Mouse (Mus musculus) kidney, embryonic 15.5 days (tissue): Measurements from ENCODE around the gene Saa2. TPM values are rescaled to one million over a fixed set of nuclear protein-coding genes. Genes with fewer than 3 reads are reported as not detected.
"Not testable (repeated sequence)": the region's sequence is repeated elsewhere in the genome, so short reads cannot be mapped to it uniquely, and the experiment has no call there.

Source experiments
- ATAC-seq: fragments of 200-750 bp; cut with Nextera tagmentation; replicated peaks from 2 replicates; pipeline ENCODE4 v1.8.0; 2017; ENCODE audit warnings: moderate TSS enrichment; ENCODE audit not compliant: low FRiP score
- H3K27ac ChIP-seq: fragments of 300-500 bp; sonication (generic); 2 replicates; pipeline ENCODE4 v1.5.1; 2015; ENCODE audit warnings: mild to moderate bottlenecking, inconsistent platforms
- H3K27me3 ChIP-seq: fragments of 300-500 bp; sonication (generic); 2 replicates; pipeline ENCODE4 v1.6.1; 2015; ENCODE audit warnings: inconsistent platforms
- H3K36me3 ChIP-seq: fragments of 300-500 bp; sonication (generic); 2 replicates; pipeline ENCODE4 v1.6.1; 2015; ENCODE audit warnings: inconsistent platforms
- H3K4me1 ChIP-seq: fragments of 300-500 bp; sonication (generic); 2 replicates; pipeline ENCODE4 v1.6.1; 2015; ENCODE audit warnings: inconsistent platforms
- H3K4me2 ChIP-seq: fragments of 300-500 bp; sonication (generic); 2 replicates; pipeline ENCODE4 v1.6.1; 2015; ENCODE audit warnings: moderate library complexity, mild to moderate bottlenecking, inconsistent platforms
- H3K4me3 ChIP-seq: fragments of 300-500 bp; sonication (generic); replicated peaks from 2 replicates; pipeline ENCODE4 v1.5.1; 2015; ENCODE audit warnings: mild to moderate bottlenecking, inconsistent platforms
- H3K9ac ChIP-seq: fragments of 300-500 bp; sonication (generic); 2 replicates; pipeline ENCODE4 v1.6.1; 2015; ENCODE audit warnings: mild to moderate bottlenecking, inconsistent platforms
- H3K9me3 ChIP-seq: fragments of 300-500 bp; sonication (generic); replicated peaks from 2 replicates; pipeline ENCODE4 v1.6.1; 2016; ENCODE audit warnings: inconsistent platforms
- WGBS: fragments of 180-500 bp; shearing (Covaris S2); methylation state at CpG from one replicate; pipeline ENCODE4 v1.1.7; 2015; ENCODE audit warnings: mixed read lengths; 5-methylcytosine and 5-hydroxymethylcytosine counted together
- polyA plus RNA-seq: library from polyadenylated mRNA; unstranded; fragments of >200 nt; fragmentation: Nextera tagmentation; extraction: Ambion mirVana; gene quantifications from 2 replicates; pipeline ENCODE4 v1.2.1, GENCODE M21; 2015

Saa2 gene
- polyA plus RNA-seq, 1 experiment from 2014 or later = 0.68 TPM

DNA sequence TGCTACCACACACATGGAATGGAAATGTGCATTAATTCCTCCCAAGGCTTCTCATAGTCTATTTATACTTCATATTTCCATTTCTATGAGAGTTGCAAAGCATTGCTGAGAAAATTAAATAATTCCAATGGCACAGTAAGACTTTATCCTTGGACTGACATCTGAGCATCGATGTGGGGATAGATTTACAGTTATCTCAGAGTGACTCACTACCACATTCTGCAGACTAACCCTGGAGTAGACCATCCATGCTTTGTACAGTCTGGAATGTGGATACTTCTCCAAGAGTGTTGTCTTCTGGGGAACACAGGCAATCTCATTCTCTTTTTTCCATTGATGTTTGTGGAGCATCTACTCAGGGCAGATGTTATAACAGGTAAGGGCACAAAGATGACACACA, 24.0 kb upstream of the Saa2 start:
- Histone ChIP-seq H3K36me3 (no peaks in the 10 kb centered on the region), H3K27me3 (no peaks in the 10 kb centered on the region), H3K27ac (no peak overlapping the region), H3K4me1 (peaks cover 9% of the 10 kb centered on the region; the same call in 1 of the 2 replicates), H3K9me3 (no peaks in the 10 kb centered on the region), H3K4me2 (no peak overlapping the region), H3K9ac (no peak overlapping the region), H3K4me3 (no peak overlapping the region)
- WGBS = 83% methylated on average over 1 of the region's 1 CpGs
- ATAC-seq = no peak

DNA sequence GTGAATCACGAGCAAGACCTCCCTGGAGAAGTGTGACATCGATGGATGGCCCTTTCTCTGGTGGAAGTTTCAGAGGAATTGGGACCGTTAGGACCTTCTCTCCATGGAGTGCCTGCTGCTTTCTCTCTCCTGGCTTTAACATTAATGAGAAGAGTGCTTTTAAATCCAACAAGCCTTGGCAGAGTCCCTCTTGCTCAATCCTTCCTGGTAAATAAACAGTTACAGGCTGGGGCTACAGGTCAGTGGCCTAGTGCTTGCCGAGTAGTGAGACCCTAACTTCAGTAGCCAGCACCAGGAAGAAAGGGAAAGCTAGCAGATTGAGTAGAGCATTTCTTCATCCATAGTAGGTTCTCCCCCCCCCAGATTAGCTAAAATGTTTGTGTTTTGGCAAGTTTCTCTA, 19.1 kb upstream of the Saa2 start, which contains the start of gene Saa4:
Saa4 (minus strand) TSS at position 146 of the 400 bp plus-strand sequence.
- Histone ChIP-seq H3K9ac (no peak within 1 kb of the TSS), H3K4me2 (no peak within 1 kb of the TSS), H3K27ac (no peak within 1 kb of the TSS), H3K36me3 (no peaks in the 10 kb centered on the region), H3K4me3 (no peak within 1 kb of the TSS), H3K9me3 (peaks cover 3% of the 10 kb centered on the region; the same call in 1 of the 2 replicates), H3K27me3 (no peaks in the 10 kb centered on the region), H3K4me1 (no peaks in the 10 kb centered on the region)
- ATAC-seq = no peak
- whole genome bisulfite sequencing = 72% methylated on average over 4 of the region's 4 CpGs

DNA sequence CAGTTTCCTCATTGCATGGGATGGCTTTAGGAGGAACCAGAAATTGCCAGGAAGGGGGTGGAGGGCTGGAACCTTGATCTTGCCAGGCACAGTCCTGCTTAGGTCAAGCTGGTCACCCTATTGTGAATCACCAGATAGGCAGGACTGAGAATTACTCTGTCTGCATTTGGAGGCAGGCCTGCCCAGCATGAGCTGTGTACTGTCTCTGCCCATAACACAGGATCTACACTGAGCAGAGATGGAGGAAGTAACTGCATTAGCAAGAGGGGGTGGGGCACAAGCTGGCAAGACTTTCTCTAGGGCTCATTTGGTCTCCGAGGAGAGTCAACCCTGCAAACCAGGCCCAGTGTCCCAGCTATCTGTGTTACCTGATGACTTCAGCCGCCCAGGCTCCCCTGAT, 16.6 kb upstream of the Saa2 start:
- ATAC-seq = no peak
- H3K9me3 ChIP-seq = peaks cover 3% of the 10 kb centered on the region; the same call in 1 of the 2 replicates
- no peak overlapping the region for H3K9ac ChIP-seq
- no peaks in the 10 kb centered on the region for H3K27me3 ChIP-seq
- no peak overlapping the region for H3K27ac ChIP-seq
- no peak overlapping the region for H3K4me3 ChIP-seq
- 78% methylated on average over 2 of the region's 2 CpGs for WGBS
- no peaks in the 10 kb centered on the region for H3K4me1 ChIP-seq
- no peaks in the 10 kb centered on the region for H3K36me3 ChIP-seq
- no peak overlapping the region for H3K4me2 ChIP-seq

DNA sequence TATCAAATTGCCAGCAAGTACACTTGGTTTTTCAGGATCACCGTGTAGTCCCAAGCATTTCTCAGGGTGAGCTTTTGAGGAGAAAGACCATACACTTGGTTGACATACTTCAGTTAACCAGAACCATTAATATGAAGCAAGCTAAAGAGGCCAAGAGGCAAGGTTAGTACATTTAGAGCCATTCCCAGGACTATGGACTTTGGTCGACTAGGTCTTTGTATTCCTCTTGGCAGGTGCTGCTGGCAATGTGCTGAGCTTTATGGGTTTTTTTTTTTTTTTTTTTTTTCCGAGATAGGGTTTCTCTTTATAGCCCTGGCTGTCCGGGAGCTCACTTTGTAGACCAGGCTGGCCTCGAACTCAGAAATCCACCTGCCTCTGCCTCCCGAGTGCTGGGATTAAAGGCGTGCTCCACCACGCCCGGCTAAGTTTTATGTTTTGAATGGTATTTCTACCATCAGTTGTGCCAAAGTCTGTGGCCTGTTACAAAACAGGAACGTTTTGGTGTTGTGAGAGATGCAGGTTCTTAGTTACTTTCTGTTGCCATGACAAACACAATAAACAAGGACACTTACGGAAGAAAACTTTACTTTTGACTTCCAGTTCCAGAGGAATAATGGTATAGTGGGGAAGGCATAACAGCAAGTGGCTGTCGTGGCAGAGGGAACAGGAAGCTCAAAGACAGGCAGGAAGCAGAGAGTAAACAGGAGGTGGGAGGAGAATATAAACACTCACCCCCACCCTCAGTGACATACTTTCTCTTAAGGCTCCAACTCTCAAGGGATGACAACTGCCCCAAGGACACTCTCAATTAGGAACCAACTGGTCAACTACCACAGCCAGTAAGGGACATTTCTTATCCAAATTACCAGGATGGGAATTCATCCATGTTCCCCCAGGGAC, 12.8 kb upstream of the Saa2 start:
- H3K9me3 ChIP-seq = no peaks in the 10 kb centered on the region
- H3K4me3 ChIP-seq = no peak overlapping the region
- H3K4me2 ChIP-seq = no peak overlapping the region
- H3K9ac ChIP-seq = no peak overlapping the region
- WGBS = 75% methylated on average over 12 of the region's 12 CpGs
- no peaks in the 10 kb centered on the region for H3K27me3 ChIP-seq
- ATAC-seq = no peak
- no peaks in the 10 kb centered on the region for H3K36me3 ChIP-seq
- H3K27ac ChIP-seq = no peak overlapping the region
- no peaks in the 10 kb centered on the region for H3K4me1 ChIP-seq

DNA sequence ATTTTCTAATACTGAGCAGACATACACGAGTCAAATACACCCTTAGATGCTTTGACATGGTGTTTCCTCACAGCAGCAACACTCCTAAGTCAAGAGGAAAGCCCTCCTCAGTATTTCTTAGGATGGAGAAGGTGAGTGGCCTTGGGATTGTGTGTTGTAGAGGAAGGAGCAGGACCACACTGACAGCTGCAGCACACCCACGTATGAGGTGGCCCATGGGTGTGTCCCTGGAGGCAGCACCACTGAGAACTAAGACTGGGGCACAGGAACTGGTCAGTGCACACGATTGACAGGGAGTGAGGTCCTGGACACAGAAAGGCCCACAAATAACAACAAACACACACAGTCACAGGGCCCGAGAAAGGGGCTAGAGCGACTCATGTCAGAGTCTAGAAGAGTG, 11.5 kb upstream of the Saa2 start:
- not testable (repeated sequence) for H3K4me3 ChIP-seq, H3K9ac ChIP-seq, H3K4me2 ChIP-seq, H3K9me3 ChIP-seq, H3K27ac ChIP-seq, H3K27me3 ChIP-seq, H3K4me1 ChIP-seq, H3K36me3 ChIP-seq, ATAC-seq
- WGBS = 75% methylated on average over 5 of the region's 5 CpGs

DNA sequence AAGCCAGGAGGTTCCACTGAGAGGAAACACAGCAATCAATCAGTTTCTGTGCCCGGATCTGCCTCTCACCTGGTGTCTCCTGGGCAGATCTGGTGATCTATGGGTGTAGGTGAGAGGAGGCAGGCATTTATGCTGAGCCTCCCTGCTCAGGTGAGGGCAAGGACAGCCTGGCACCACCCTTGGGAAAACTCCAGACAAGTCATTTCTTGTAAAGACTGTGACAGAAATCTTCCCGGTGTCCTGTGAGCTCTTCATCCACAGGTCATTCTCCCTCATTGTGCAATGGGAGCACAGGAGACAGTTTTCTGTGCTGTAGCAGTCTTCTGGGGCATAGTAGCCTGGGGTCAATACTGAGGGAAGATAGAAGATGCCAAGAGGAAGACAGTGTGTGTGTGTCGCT, 8.7 kb upstream of the Saa2 start, which contains the start of gene Saa1:
Saa1 (minus strand) TSS at position 101 of the 400 bp plus-strand sequence.
- not testable (repeated sequence) for H3K27ac ChIP-seq, H3K4me2 ChIP-seq, ATAC-seq, H3K9ac ChIP-seq, H3K36me3 ChIP-seq, H3K4me1 ChIP-seq, H3K9me3 ChIP-seq, H3K27me3 ChIP-seq, H3K4me3 ChIP-seq
- 70% methylated on average over 3 of the region's 3 CpGs for WGBS

DNA sequence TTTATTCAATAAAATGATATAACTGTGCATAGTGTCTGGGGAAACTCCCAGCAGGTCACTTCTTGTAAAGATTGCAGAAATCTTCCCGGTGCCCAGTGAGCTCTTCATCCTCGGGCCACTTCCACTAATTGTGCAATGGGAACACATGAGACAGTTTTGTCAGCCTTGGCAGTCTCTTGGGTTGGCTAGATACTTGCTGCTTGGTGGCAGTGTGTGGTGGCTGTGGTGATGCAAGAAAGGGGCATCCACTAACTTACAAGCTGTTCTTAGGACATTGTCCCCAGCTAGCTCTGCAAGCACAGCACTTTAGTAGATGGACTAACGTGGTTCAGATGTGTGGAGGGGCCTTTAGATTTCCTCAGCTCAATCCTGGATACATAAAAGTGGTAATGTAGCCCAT, 5.8 kb upstream of the Saa2 start:
- Histone ChIP-seq H3K4me1 (0 out of 2 replicates have a peak, but pooled peaks cover 2% of the 10 kb centered on the region), H3K4me3 (no peak overlapping the region), H3K9ac (no peak overlapping the region), H3K9me3 (no peaks in the 10 kb centered on the region), H3K27me3 (no peaks in the 10 kb centered on the region), H3K27ac (no peak overlapping the region), H3K36me3 (no peaks in the 10 kb centered on the region), H3K4me2 (no peak overlapping the region)
- ATAC-seq = no peak
- WGBS = 86% methylated on average over 3 of the region's 3 CpGs

DNA sequence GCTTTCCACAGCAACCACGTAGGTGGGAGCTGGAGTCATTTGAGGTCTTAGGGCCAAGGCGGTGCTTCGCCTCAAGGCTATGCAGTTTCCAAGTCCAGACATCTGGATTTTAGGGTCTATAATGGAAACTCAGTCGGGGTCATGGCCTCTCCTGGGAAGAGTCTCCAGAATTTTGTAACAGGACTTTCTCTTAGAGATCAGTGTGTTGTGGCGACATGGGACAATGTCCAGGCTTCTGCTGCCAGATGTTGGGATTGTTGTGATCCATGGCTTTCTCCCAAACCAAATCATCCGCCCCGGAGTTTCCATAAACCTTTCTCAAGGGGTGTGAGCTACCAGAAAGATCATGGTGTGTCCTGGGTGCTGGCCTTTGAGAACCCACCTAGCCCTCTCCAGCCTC, 5.2 kb upstream of the Saa2 start:
- WGBS = 88% methylated on average over 7 of the region's 7 CpGs

DNA sequence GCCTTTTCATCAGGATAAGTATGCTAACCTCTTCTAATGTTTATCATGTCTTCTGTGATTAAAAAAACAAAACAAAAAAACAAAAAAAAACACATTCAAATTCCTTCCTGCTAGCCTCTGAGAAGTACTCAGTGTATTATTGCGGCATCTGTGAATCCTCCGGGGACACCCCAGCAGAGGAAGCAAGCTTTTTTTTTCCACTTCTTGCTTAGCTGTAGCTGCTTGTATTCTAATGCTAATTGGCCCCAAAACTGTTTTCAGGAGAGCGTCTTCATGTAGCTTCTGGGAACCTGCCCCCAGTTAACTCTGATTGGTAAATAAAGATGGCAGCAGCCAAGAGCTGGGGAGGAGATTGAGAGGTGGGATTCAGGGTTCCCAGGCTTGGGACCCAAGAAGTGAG, 3.1 kb upstream of the Saa2 start:
- Histone ChIP-seq H3K9ac (no peak overlapping the region), H3K4me2 (no peak overlapping the region), H3K36me3 (no peaks in the 10 kb centered on the region), H3K4me1 (0 out of 2 replicates have a peak, but pooled peaks cover 2% of the 10 kb centered on the region), H3K27ac (no peak overlapping the region), H3K27me3 (no peaks in the 10 kb centered on the region), H3K9me3 (no peaks in the 10 kb centered on the region), H3K4me3 (no peak overlapping the region)
- ATAC-seq = no peak
- WGBS = 59% methylated on average over 3 of the region's 3 CpGs

More for the DNA sequence above, 5.2 kb upstream of the Saa2 start:
- no peak for ATAC-seq
- no peak overlapping the region for H3K4me2 ChIP-seq
- H3K36me3 ChIP-seq = no peaks in the 10 kb centered on the region
- no peaks in the 10 kb centered on the region for H3K9me3 ChIP-seq
- H3K4me1 ChIP-seq = 0 out of 2 replicates have a peak, but pooled peaks cover 2% of the 10 kb centered on the region
- no peak overlapping the region for H3K4me3 ChIP-seq
- H3K9ac ChIP-seq = no peak overlapping the region
- no peak overlapping the region for H3K27ac ChIP-seq
- H3K27me3 ChIP-seq = no peaks in the 10 kb centered on the region

DNA sequence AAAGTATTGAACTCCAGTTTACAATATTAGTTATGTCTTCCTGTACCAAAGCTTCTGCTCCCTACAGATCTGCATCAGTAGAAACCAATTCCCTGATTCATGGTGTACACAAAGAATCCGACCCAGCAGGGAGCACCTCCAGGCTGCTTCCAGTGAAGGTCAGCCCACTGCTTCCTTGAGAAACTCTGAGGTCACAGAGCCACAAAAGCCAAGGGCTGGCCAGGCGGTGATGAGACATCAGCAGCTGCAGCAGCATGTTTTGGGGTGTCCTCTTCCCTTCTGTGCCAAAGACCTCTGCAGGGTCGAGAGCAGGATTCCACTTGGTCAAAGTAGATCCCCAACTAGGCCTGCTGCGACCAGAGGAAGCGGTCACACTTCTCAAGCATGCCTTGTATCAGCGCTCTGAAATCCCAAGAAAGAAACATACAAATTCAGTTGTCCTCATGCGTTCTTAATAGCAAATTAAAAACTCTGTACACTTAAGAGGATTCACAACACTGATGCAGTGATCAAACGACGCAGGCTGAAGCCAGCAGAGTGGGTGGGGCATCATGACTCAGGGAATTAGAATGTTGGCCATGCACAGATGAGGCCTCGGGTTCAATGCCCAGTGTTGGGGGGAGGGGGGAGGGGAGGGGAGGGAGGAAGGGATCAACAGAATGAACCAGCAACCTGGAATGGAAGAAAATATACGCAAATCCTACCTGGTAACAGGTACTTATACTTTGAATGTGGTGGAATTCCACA, 9.6 kb downstream of the Saa2 start:
- no peak overlapping the region for H3K4me3 ChIP-seq
- H3K9me3 ChIP-seq = no peaks in the 10 kb centered on the region
- H3K27ac ChIP-seq = no peak overlapping the region
- no peak overlapping the region for H3K4me2 ChIP-seq
- peaks cover 81% of the 10 kb centered on the region for H3K36me3 ChIP-seq
- no peak for ATAC-seq
- H3K9ac ChIP-seq = no peak overlapping the region
- H3K27me3 ChIP-seq = no peaks in the 10 kb centered on the region
- 80% methylated on average over 11 of the region's 11 CpGs for WGBS
- H3K4me1 ChIP-seq = no peaks in the 10 kb centered on the region

DNA sequence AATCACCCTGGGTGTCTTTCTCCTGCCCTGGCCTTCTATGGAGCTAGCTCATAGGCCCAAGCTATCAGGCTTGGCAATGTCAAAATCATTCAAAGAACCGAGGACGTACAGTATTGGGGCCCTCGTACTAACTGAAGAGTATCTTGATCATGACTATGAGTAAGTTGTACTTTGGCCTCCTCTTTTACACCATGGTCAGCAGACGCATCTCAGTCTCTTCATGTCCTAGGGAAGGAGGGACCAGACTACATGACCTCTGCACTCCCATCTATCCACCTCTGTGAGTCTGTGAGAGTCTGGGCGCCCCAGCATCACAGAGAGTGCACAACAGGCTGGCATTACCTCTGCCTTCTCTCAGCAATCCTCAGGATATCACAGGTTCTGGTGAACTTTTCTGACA, 11.0 kb downstream of the Saa2 start:
- no peak overlapping the region for H3K4me2 ChIP-seq
- ATAC-seq = no peak
- H3K27me3 ChIP-seq = no peaks in the 10 kb centered on the region
- WGBS = 94% methylated on average over 5 of the region's 5 CpGs
- H3K9ac ChIP-seq = no peak overlapping the region
- peaks cover 94% of the 10 kb centered on the region for H3K36me3 ChIP-seq
- no peak overlapping the region for H3K27ac ChIP-seq
- H3K4me1 ChIP-seq = no peaks in the 10 kb centered on the region
- no peak overlapping the region for H3K4me3 ChIP-seq
- no peaks in the 10 kb centered on the region for H3K9me3 ChIP-seq

DNA sequence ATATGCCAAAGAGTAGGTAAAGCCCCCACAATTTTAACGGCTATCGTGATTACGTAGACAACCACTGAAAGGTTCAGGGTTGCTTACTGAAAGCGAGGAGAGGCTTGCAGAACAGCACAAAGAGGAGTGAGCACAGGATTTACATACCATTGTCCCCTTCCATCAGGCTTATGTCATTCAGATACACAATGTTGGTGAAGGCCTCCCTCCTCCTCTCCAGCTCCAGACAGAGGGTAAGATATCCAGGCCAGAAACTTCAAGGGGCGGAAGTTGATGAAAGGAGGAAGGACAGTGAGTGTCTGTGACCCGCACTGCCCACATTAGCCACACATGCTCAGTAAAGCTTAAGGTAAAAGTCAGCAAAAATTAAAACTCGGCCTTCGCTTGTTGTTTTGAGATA, 13.1 kb downstream of the Saa2 start:
- Histone ChIP-seq H3K36me3 (peaks cover 97% of the 10 kb centered on the region), H3K27ac (no peak overlapping the region), H3K4me3 (no peak overlapping the region), H3K9me3 (no peaks in the 10 kb centered on the region), H3K27me3 (no peaks in the 10 kb centered on the region), H3K9ac (no peak overlapping the region), H3K4me1 (no peaks in the 10 kb centered on the region), H3K4me2 (no peak overlapping the region)
- 97% methylated on average over 8 of the region's 8 CpGs for WGBS
- no peak for ATAC-seq
